Mouse (Mus musculus): ENCODE data around the gene Dync1i2. TPM values are rescaled to one million over a fixed set of nuclear protein-coding genes. Genes with fewer than 3 reads are reported as not detected.

Gene Dync1i2
- polyA plus RNA-seq, 1 experiment from 2014 or later, result 71.0 TPM

- H3K27ac ChIP-seq (ENCODE audit: low read length), result no peak overlapping the region
- 80% methylated on average over 5 of the region's 5 CpGs for WGBS
- no peak for ATAC-seq
Measured at GRCm38 (mm10) chr2:71231951-71232350, 20.4 kb downstream of the Dync1i2 start.

DNA sequence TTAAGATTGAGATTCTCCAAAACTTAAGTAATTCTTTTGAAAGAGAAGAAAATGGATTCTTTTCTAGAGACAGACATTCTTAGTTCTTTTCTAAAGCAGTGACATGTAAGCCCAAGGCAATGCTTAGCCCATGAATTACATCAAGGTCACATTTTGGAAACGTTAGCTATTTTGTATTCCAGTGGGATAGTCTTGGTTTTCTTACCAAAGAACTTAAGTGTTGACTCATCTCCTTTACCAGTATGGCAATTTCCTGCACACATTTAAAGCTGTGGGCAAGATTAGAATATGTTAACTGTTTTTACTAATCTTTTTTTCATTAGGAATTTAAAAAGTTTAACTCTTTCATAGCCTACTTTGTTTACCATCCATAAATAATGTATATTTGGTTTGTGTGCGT lies 21.5 kb downstream of the Dync1i2 start:
- no peaks in the 10 kb centered on the region for H3K9me3 ChIP-seq (ENCODE audit: control insufficient read depth, low read length)
- H3K27ac ChIP-seq (ENCODE audit: low read length), result no peak overlapping the region
- no peaks in the 10 kb centered on the region for H3K4me1 ChIP-seq (ENCODE audit: control insufficient read depth, insufficient read depth, low read length)
- ATAC-seq, result no peak
- H3K4me3 ChIP-seq (ENCODE audit: low read length), result no peak overlapping the region
- no peak overlapping the region for H3K4me2 ChIP-seq (ENCODE audit: low read depth, low read length)
- no peaks in the 10 kb centered on the region for H3K27me3 ChIP-seq (replicated peaks; ENCODE audit: control insufficient read depth, insufficient read depth, low read length)
- H3K9ac ChIP-seq (ENCODE audit: low read depth, low read length), result no peak overlapping the region
- WGBS, result 83% methylated on average over 2 of the region's 2 CpGs
- H3K36me3 ChIP-seq (ENCODE audit: control insufficient read depth, insufficient read depth, low read length), result peaks cover 7% of the 10 kb centered on the region

More at GRCm38 (mm10) chr2:71231951-71232350, 20.4 kb downstream of the Dync1i2 start:
- H3K27me3 ChIP-seq (replicated peaks; ENCODE audit: control insufficient read depth, insufficient read depth, low read length), result no peaks in the 10 kb centered on the region
- H3K4me2 ChIP-seq (ENCODE audit: low read depth, low read length), result no peak overlapping the region
- H3K4me3 ChIP-seq (ENCODE audit: low read length), result no peak overlapping the region
- no peaks in the 10 kb centered on the region for H3K9me3 ChIP-seq (ENCODE audit: control insufficient read depth, low read length)
- H3K9ac ChIP-seq (ENCODE audit: low read depth, low read length), result no peak overlapping the region
- no peaks in the 10 kb centered on the region for H3K4me1 ChIP-seq (ENCODE audit: control insufficient read depth, insufficient read depth, low read length)
- H3K36me3 ChIP-seq (ENCODE audit: control insufficient read depth, insufficient read depth, low read length), result peaks cover 4% of the 10 kb centered on the region

GRCm38 (mm10) chr2:71235420-71235819 lies 23.9 kb downstream of the Dync1i2 start:
- ATAC-seq, result no peak
- peaks cover 7% of the 10 kb centered on the region for H3K36me3 ChIP-seq (ENCODE audit: control insufficient read depth, insufficient read depth, low read length)
- 85% methylated on average over 4 of the region's 4 CpGs for WGBS

GRCm38 (mm10) chr2:71236009-71236408 lies 24.5 kb downstream of the Dync1i2 start:
- Histone ChIP-seq H3K4me3 (ENCODE audit: low read length) (no peak overlapping the region), H3K27me3 (replicated peaks; ENCODE audit: control insufficient read depth, insufficient read depth, low read length) (no peaks in the 10 kb centered on the region), H3K9ac (ENCODE audit: low read depth, low read length) (no peak overlapping the region), H3K4me2 (ENCODE audit: low read depth, low read length) (no peak overlapping the region), H3K9me3 (ENCODE audit: control insufficient read depth, low read length) (no peaks in the 10 kb centered on the region), H3K4me1 (ENCODE audit: control insufficient read depth, insufficient read depth, low read length) (no peaks in the 10 kb centered on the region), H3K36me3 (ENCODE audit: control insufficient read depth, insufficient read depth, low read length) (peaks cover 7% of the 10 kb centered on the region), H3K27ac (ENCODE audit: low read length) (no peak overlapping the region)
- WGBS, result 95% methylated on average over 6 of the region's 6 CpGs
- no peak for ATAC-seq

More at GRCm38 (mm10) chr2:71235420-71235819, 23.9 kb downstream of the Dync1i2 start:
- H3K9ac ChIP-seq (ENCODE audit: low read depth, low read length), result no peak overlapping the region
- no peaks in the 10 kb centered on the region for H3K9me3 ChIP-seq (ENCODE audit: control insufficient read depth, low read length)
- H3K4me3 ChIP-seq (ENCODE audit: low read length), result no peak overlapping the region
- H3K4me2 ChIP-seq (ENCODE audit: low read depth, low read length), result no peak overlapping the region
- no peak overlapping the region for H3K27ac ChIP-seq (ENCODE audit: low read length)
- no peaks in the 10 kb centered on the region for H3K27me3 ChIP-seq (replicated peaks; ENCODE audit: control insufficient read depth, insufficient read depth, low read length)
- no peaks in the 10 kb centered on the region for H3K4me1 ChIP-seq (ENCODE audit: control insufficient read depth, insufficient read depth, low read length)

DNA sequence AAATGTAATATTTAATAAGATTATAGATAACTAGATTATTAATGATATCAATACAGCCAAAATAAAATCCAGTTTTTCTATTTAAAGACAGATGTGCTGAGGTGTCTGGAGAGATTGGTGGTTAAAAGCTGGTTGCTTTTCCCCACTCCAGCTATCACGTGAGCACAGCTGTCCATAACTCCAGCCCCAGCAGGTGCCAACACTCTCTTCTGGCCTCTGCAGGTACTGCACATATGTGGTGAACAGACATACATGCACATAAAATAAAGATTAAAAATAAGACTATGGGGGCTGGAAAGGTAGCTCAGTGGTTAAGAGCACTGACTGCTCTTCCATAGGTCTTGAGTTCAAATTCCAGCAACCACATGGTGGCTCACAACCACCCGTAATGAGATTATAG lies 30.0 kb downstream of the Dync1i2 start:
- no peak overlapping the region for H3K4me3 ChIP-seq (ENCODE audit: low read length)
- no peak overlapping the region for H3K27ac ChIP-seq (ENCODE audit: low read length)
- no peak overlapping the region for H3K9ac ChIP-seq (ENCODE audit: low read depth, low read length)
- no peak overlapping the region for H3K4me2 ChIP-seq (ENCODE audit: low read depth, low read length)
- 95% methylated on average over 2 of the region's 2 CpGs for WGBS
- peaks cover 6% of the 10 kb centered on the region; the same call in 1 of the 2 replicates for H3K36me3 ChIP-seq (ENCODE audit: control insufficient read depth, insufficient read depth, low read length)
- ATAC-seq, result no peak
- H3K9me3 ChIP-seq (ENCODE audit: control insufficient read depth, low read length), result no peaks in the 10 kb centered on the region
- H3K4me1 ChIP-seq (ENCODE audit: control insufficient read depth, insufficient read depth, low read length), result no peaks in the 10 kb centered on the region
- no peaks in the 10 kb centered on the region for H3K27me3 ChIP-seq (replicated peaks; ENCODE audit: control insufficient read depth, insufficient read depth, low read length)

- WGBS, result 85% methylated on average over 3 of the region's 3 CpGs
Measured at GRCm38 (mm10) chr2:71242180-71242579, 30.7 kb downstream of the Dync1i2 start.

GRCm38 (mm10) chr2:71243058-71243672 lies 31.7 kb downstream of the Dync1i2 start:
- Histone ChIP-seq H3K4me2 (ENCODE audit: low read depth, low read length) (no peak overlapping the region), H3K4me3 (ENCODE audit: low read length) (no peak overlapping the region), H3K9me3 (ENCODE audit: control insufficient read depth, low read length) (no peaks in the 10 kb centered on the region), H3K27ac (ENCODE audit: low read length) (no peak overlapping the region), H3K36me3 (ENCODE audit: control insufficient read depth, insufficient read depth, low read length) (0 out of 2 replicates have a peak, but pooled peaks cover 3% of the 10 kb centered on the region), H3K4me1 (ENCODE audit: control insufficient read depth, insufficient read depth, low read length) (no peaks in the 10 kb centered on the region), H3K27me3 (replicated peaks; ENCODE audit: control insufficient read depth, insufficient read depth, low read length) (no peaks in the 10 kb centered on the region), H3K9ac (ENCODE audit: low read depth, low read length) (no peak overlapping the region)
- no peak for ATAC-seq
- 73% methylated on average over 9 of the region's 9 CpGs for WGBS

More at GRCm38 (mm10) chr2:71242180-71242579, 30.7 kb downstream of the Dync1i2 start:
- Histone ChIP-seq H3K9me3 (ENCODE audit: control insufficient read depth, low read length) (no peaks in the 10 kb centered on the region), H3K27ac (ENCODE audit: low read length) (no peak overlapping the region), H3K36me3 (ENCODE audit: control insufficient read depth, insufficient read depth, low read length) (peaks cover 6% of the 10 kb centered on the region; the same call in 1 of the 2 replicates), H3K9ac (ENCODE audit: low read depth, low read length) (no peak overlapping the region), H3K4me2 (ENCODE audit: low read depth, low read length) (no peak overlapping the region), H3K4me1 (ENCODE audit: control insufficient read depth, insufficient read depth, low read length) (no peaks in the 10 kb centered on the region), H3K4me3 (ENCODE audit: low read length) (no peak overlapping the region), H3K27me3 (replicated peaks; ENCODE audit: control insufficient read depth, insufficient read depth, low read length) (no peaks in the 10 kb centered on the region)
- ATAC-seq, result no peak

DNA sequence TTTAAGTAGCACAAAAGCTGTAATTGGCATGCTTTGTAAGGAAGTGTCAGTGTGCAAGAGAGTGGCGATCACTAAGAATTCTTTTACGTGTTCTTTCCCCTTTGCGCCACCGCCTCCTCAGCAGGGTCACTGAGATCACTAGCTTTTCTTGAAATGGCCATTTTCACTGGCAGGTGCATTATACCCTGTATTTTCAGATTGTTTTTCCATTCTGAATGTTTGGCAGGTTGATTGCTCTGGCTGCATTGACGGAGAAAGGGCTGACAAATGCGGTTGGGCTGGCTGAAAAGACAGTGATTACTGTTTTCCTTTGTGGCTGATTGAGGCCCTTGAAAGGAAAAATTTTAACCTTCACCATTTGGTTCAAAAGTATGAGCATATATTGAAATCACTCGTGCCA lies 33.3 kb downstream of the Dync1i2 start:
- Histone ChIP-seq H3K27me3 (replicated peaks; ENCODE audit: control insufficient read depth, insufficient read depth, low read length) (no peaks in the 10 kb centered on the region), H3K4me1 (ENCODE audit: control insufficient read depth, insufficient read depth, low read length) (no peaks in the 10 kb centered on the region), H3K4me3 (ENCODE audit: low read length) (no peak overlapping the region), H3K9ac (ENCODE audit: low read depth, low read length) (no peak overlapping the region), H3K9me3 (ENCODE audit: control insufficient read depth, low read length) (no peaks in the 10 kb centered on the region), H3K27ac (ENCODE audit: low read length) (no peak overlapping the region), H3K36me3 (ENCODE audit: control insufficient read depth, insufficient read depth, low read length) (0 out of 2 replicates have a peak, but pooled peaks cover 3% of the 10 kb centered on the region), H3K4me2 (ENCODE audit: low read depth, low read length) (no peak overlapping the region)
- 84% methylated on average over 7 of the region's 7 CpGs for WGBS
- no peak for ATAC-seq

GRCm38 (mm10) chr2:71245416-71245815 lies 33.9 kb downstream of the Dync1i2 start:
- H3K4me2 ChIP-seq (ENCODE audit: low read depth, low read length), result no peak overlapping the region
- H3K9me3 ChIP-seq (ENCODE audit: control insufficient read depth, low read length), result no peaks in the 10 kb centered on the region
- 86% methylated on average over 3 of the region's 3 CpGs for WGBS
- no peak overlapping the region for H3K27ac ChIP-seq (ENCODE audit: low read length)
- no peaks in the 10 kb centered on the region for H3K27me3 ChIP-seq (replicated peaks; ENCODE audit: control insufficient read depth, insufficient read depth, low read length)
- no peaks in the 10 kb centered on the region for H3K4me1 ChIP-seq (ENCODE audit: control insufficient read depth, insufficient read depth, low read length)
- H3K9ac ChIP-seq (ENCODE audit: low read depth, low read length), result no peak overlapping the region
- no peak overlapping the region for H3K4me3 ChIP-seq (ENCODE audit: low read length)
- no peak for ATAC-seq
- H3K36me3 ChIP-seq (ENCODE audit: control insufficient read depth, insufficient read depth, low read length), result 0 out of 2 replicates have a peak, but pooled peaks cover 3% of the 10 kb centered on the region

- 87% methylated on average over 5 of the region's 5 CpGs for WGBS
- Histone ChIP-seq H3K27ac (ENCODE audit: low read length) (no peak overlapping the region), H3K9me3 (ENCODE audit: control insufficient read depth, low read length) (no peaks in the 10 kb centered on the region), H3K27me3 (replicated peaks; ENCODE audit: control insufficient read depth, insufficient read depth, low read length) (no peaks in the 10 kb centered on the region), H3K4me2 (ENCODE audit: low read depth, low read length) (no peak overlapping the region), H3K4me1 (ENCODE audit: control insufficient read depth, insufficient read depth, low read length) (no peaks in the 10 kb centered on the region), H3K9ac (ENCODE audit: low read depth, low read length) (no peak overlapping the region), H3K36me3 (ENCODE audit: control insufficient read depth, insufficient read depth, low read length) (0 out of 2 replicates have a peak, but pooled peaks cover 8% of the 10 kb centered on the region), H3K4me3 (ENCODE audit: low read length) (no peak overlapping the region)
- ATAC-seq, result no peak
Measured at GRCm38 (mm10) chr2:71246096-71246495, 34.6 kb downstream of the Dync1i2 start.
